Mouse (Mus musculus): ENCODE results near the gene Fbxl8. TPM values are rescaled to one million over a fixed set of nuclear protein-coding genes. Genes with fewer than 3 reads are reported as not detected.
"Not testable (repeated sequence)": the region's sequence is repeated elsewhere in the genome, so short reads cannot be mapped to it uniquely, and the experiment has no call there.

Fbxl8 gene
- polyA plus RNA-seq (2015; fragmentation: Nextera tagmentation; extraction: Ambion mirVana): 3.7 and 4.4 TPM in 2 replicates

GRCm38 (mm10) chr8:105264024-105264982, at the start of gene Fbxl8, which contains the start of gene Tradd:
Gene Fbxl8 (plus strand): TSS chr8:105264648.
Gene Tradd (minus strand): TSS chr8:105264609.
- Histone ChIP-seq H3K9ac (peak within 1 kb of the TSS; percentile 59), H3K4me3 (replicated peaks) (peak within 1 kb of the TSS; percentile 66), H3K27ac (no peak within 1 kb of the TSS), H3K9me3 (no peaks in the 10 kb centered on the region), H3K4me1 (peaks cover 32% of the 10 kb centered on the region), H3K27me3 (replicated peaks) (peaks cover 48% of the 10 kb centered on the region), H3K36me3 (no peaks in the 10 kb centered on the region), H3K4me2 (peak within 1 kb of the TSS; percentile 86)
- 1% methylated on average over 54 of the region's 54 CpGs for WGBS
- peak; percentile 84 for ATAC-seq (ENCODE audit: insufficient read depth, low FRiP score, low read depth)

- ATAC-seq (ENCODE audit: insufficient read depth, low FRiP score, low read depth): no peak
- Histone ChIP-seq H3K4me1 (no peaks in the 10 kb centered on the region), H3K4me3 (replicated peaks) (no peak overlapping the region), H3K36me3 (no peaks in the 10 kb centered on the region), H3K9me3 (no peaks in the 10 kb centered on the region), H3K27ac (no peak overlapping the region), H3K27me3 (replicated peaks) (no peaks in the 10 kb centered on the region), H3K9ac (no peak overlapping the region), H3K4me2 (no peak overlapping the region)
- WGBS: 77% methylated on average over 5 of the region's 5 CpGs
These were observed 46.4 kb upstream of the Fbxl8 start for GRCm38 (mm10) chr8:105217926-105218522.

GRCm38 (mm10) chr8:105223850-105224249, 40.6 kb upstream of the Fbxl8 start:
- Histone ChIP-seq H3K27ac (no peak overlapping the region), H3K36me3 (no peaks in the 10 kb centered on the region), H3K4me2 (peak overlapping the region; percentile 74), H3K9me3 (no peaks in the 10 kb centered on the region), H3K9ac (no peak overlapping the region), H3K27me3 (replicated peaks) (no peaks in the 10 kb centered on the region), H3K4me1 (peaks cover 16% of the 10 kb centered on the region; the same call in 1 of the 2 replicates), H3K4me3 (replicated peaks) (no peak overlapping the region)
- ATAC-seq (ENCODE audit: insufficient read depth, low FRiP score, low read depth): no peak
- WGBS: 75% methylated on average over 7 of the region's 7 CpGs

GRCm38 (mm10) chr8:105224413-105225271, 39.8 kb upstream of the Fbxl8 start, which contains the start of gene D230025D16Rik:
Gene D230025D16Rik (plus strand): TSS chr8:105225145.
- ATAC-seq (ENCODE audit: insufficient read depth, low FRiP score, low read depth): peak; percentile 91
- Histone ChIP-seq H3K9ac (peak within 1 kb of the TSS; percentile 96), H3K36me3 (no peaks in the 10 kb centered on the region), H3K4me1 (peaks cover 16% of the 10 kb centered on the region; the same call in 1 of the 2 replicates), H3K27me3 (replicated peaks) (no peaks in the 10 kb centered on the region), H3K4me3 (replicated peaks) (peak within 1 kb of the TSS; percentile 99), H3K4me2 (peak within 1 kb of the TSS; percentile 74), H3K9me3 (no peaks in the 10 kb centered on the region), H3K27ac (peak within 1 kb of the TSS; percentile 88)
- WGBS: 2% methylated on average over 34 of the region's 34 CpGs

- no peak for ATAC-seq (ENCODE audit: insufficient read depth, low FRiP score, low read depth)
- Histone ChIP-seq H3K4me3 (replicated peaks) (peak overlapping the region; percentile 99), H3K9ac (peak overlapping the region; percentile 96), H3K4me2 (peak overlapping the region; percentile 74), H3K4me1 (peaks cover 16% of the 10 kb centered on the region; the same call in 1 of the 2 replicates), H3K27me3 (replicated peaks) (no peaks in the 10 kb centered on the region), H3K27ac (peak overlapping the region; percentile 88), H3K9me3 (no peaks in the 10 kb centered on the region), H3K36me3 (no peaks in the 10 kb centered on the region)
- WGBS: under 1% methylated on average over 27 of the region's 27 CpGs
These were observed 39.2 kb upstream of the Fbxl8 start for GRCm38 (mm10) chr8:105225272-105225593.

- H3K27me3 ChIP-seq (replicated peaks): no peaks in the 10 kb centered on the region
- H3K36me3 ChIP-seq: no peaks in the 10 kb centered on the region
- peak overlapping the region; percentile 74 for H3K4me2 ChIP-seq
- WGBS: 9% methylated on average over 6 of the region's 6 CpGs
- peak overlapping the region; percentile 96; the same call in 1 of the 2 replicates for H3K9ac ChIP-seq
- peak overlapping the region; percentile 99 for H3K4me3 ChIP-seq (replicated peaks)
- ATAC-seq (ENCODE audit: insufficient read depth, low FRiP score, low read depth): peak; percentile 57; the same call in 1 of the 2 replicates
- H3K27ac ChIP-seq: peak overlapping the region; percentile 88
- H3K4me1 ChIP-seq: peaks cover 16% of the 10 kb centered on the region; the same call in 1 of the 2 replicates
- H3K9me3 ChIP-seq: no peaks in the 10 kb centered on the region
These were observed 38.5 kb upstream of the Fbxl8 start for GRCm38 (mm10) chr8:105225917-105226316.

GRCm38 (mm10) chr8:105231503-105232320, 32.7 kb upstream of the Fbxl8 start:
- peaks cover 12% of the 10 kb centered on the region for H3K36me3 ChIP-seq
- H3K4me3 ChIP-seq (replicated peaks): no peak overlapping the region
- no peak overlapping the region for H3K4me2 ChIP-seq
- no peak overlapping the region for H3K9ac ChIP-seq
- no peak overlapping the region for H3K27ac ChIP-seq
- no peaks in the 10 kb centered on the region for H3K9me3 ChIP-seq
- H3K4me1 ChIP-seq: 0 out of 2 replicates have a peak, but pooled peaks cover 7% of the 10 kb centered on the region
- WGBS: 85% methylated on average over 12 of the region's 12 CpGs
- H3K27me3 ChIP-seq (replicated peaks): no peaks in the 10 kb centered on the region
- no peak for ATAC-seq (ENCODE audit: insufficient read depth, low FRiP score, low read depth)

GRCm38 (mm10) chr8:105232321-105232693, 32.1 kb upstream of the Fbxl8 start:
- ATAC-seq (ENCODE audit: insufficient read depth, low FRiP score, low read depth); H3K9ac ChIP-seq; H3K4me1 ChIP-seq; H3K27me3 ChIP-seq (replicated peaks); H3K4me3 ChIP-seq (replicated peaks); H3K9me3 ChIP-seq; H3K4me2 ChIP-seq; H3K27ac ChIP-seq: not testable (repeated sequence)
- H3K36me3 ChIP-seq: peaks cover 12% of the 10 kb centered on the region
- 92% methylated on average over 4 of the region's 4 CpGs for WGBS

- peaks cover 12% of the 10 kb centered on the region for H3K36me3 ChIP-seq
- no peaks in the 10 kb centered on the region for H3K27me3 ChIP-seq (replicated peaks)
- ATAC-seq (ENCODE audit: insufficient read depth, low FRiP score, low read depth): no peak
- H3K4me2 ChIP-seq: no peak overlapping the region
- no peak overlapping the region for H3K4me3 ChIP-seq (replicated peaks)
- WGBS: 29% methylated on average over 1 of the region's 1 CpGs
- no peaks in the 10 kb centered on the region for H3K4me1 ChIP-seq
- no peak overlapping the region for H3K9ac ChIP-seq
- H3K27ac ChIP-seq: no peak overlapping the region
- no peaks in the 10 kb centered on the region for H3K9me3 ChIP-seq
These were observed 31.1 kb upstream of the Fbxl8 start for GRCm38 (mm10) chr8:105233126-105233935.

- H3K27ac ChIP-seq: no peak overlapping the region
- 72% methylated on average over 1 of the region's 1 CpGs for WGBS
- H3K9me3 ChIP-seq: no peaks in the 10 kb centered on the region
- no peaks in the 10 kb centered on the region for H3K27me3 ChIP-seq (replicated peaks)
- no peak overlapping the region for H3K4me2 ChIP-seq
- H3K4me3 ChIP-seq (replicated peaks): no peak overlapping the region
- peaks cover 18% of the 10 kb centered on the region for H3K36me3 ChIP-seq
- no peaks in the 10 kb centered on the region for H3K4me1 ChIP-seq
- no peak for ATAC-seq (ENCODE audit: insufficient read depth, low FRiP score, low read depth)
- no peak overlapping the region for H3K9ac ChIP-seq
These were observed 29.2 kb upstream of the Fbxl8 start for GRCm38 (mm10) chr8:105235206-105235605.

Data from stomach, embryonic 15.5 days (tissue).